Mouse (Mus musculus): ENCODE data around the gene Clybl.

DNA sequence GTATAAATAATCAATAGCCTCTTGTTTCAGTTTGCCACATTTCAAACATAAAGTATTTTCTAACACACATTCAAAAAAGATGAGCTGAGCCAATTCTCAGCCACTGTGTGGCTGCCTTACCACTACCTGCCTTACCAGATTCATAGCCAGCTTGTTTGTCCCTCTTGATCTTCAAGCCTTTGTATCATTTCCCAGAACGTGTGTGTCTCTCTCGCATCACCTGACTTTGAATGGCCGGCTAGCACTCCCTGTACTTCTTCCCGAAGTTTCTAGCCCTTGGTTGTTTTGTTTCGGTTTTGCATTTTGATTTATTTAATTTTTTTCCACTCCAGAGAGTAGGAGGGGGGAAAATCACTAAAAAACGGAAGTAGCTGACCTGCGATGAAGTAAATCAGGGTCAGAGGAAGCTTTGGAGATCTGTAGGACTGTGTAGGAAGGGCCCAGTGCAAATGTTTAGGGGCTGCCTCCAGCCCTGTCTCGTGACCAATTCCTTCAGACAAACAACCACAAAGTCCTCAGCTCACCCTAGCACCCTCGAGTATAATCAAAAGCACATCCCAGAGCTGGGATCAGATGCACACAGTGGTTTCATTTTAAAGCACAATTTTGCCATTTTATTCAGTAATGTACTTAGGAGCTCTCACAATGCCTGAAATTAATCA lies 195.1 kb downstream of the Clybl start:
- no peak for TF ChIP-seq CTCF (IDR thresholded peaks at IDR 0.05; ENCODE audit: control insufficient read depth, insufficient read depth, low read length)
- TF ChIP-seq POLR2A (IDR thresholded peaks at IDR 0.05; ENCODE audit: borderline replicate concordance, control insufficient read depth, low read depth, low read length), result no peak
